Mouse (Mus musculus): ENCODE measurements around the gene Gm3500. TPM values are rescaled to one million over a fixed set of nuclear protein-coding genes. Genes with fewer than 3 reads are reported as not detected.
"Not testable (repeated sequence)": the region's sequence is repeated elsewhere in the genome, so short reads cannot be mapped to it uniquely, and the experiment has no call there.

Gm3500 gene
- total RNA-seq (2017) = not detected in 2 replicates

DNA sequence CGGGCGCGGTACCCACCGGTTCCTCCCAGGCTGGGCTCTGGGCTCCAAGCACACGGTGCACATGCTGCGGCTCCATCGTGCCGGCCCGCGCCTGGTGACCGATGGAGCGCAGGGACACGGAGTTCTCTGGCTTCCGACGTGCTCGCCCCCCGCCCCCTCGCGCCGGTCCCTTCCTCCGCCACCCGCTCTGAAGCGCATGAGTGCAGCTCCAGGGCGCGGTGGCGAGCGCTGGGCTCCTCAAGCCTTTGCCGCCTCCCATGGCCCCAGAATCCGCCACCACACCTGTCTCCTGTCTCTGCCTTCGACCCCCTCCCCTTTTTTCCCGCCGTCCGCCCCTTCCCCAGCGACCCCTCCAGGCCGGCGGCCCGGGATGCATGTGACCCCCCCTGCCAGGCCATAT, at the start of gene Gm3500:
TSS of gene Gm3500 (minus strand) at position 101 of the 400 bp plus-strand sequence.
- ATAC-seq (replicated peaks; ENCODE audit: low read depth, poor library complexity, severe bottlenecking) = not testable (repeated sequence)

DNA sequence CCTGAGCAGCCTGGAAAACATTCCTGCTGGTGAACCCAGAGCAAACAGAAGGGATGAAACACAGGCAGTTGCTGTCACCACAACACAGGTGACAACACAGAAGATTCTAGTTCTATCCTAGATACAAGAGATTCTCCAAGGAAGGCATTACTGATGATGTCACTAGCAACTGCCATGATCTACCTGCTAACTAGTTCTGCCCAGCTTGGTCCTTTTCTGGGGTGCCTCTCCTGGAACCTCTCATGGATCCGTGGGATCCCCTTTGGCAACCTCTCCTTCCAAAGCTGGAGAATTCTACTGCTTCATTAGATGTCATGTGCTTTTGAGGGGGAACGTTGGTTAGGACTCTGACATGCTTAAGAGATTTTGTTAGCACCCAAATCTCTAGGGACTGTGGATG, 54.0 kb downstream of the Gm3500 start, which contains the start of gene Gm3542:
TSS of gene Gm3542 (minus strand) at position 101 of the 400 bp plus-strand sequence.
- not testable (repeated sequence) for ATAC-seq (replicated peaks; ENCODE audit: low read depth, poor library complexity, severe bottlenecking)

Other genes starting within 250 kb of the Gm3500 start
- gene Gm3317, start 224.5 kb downstream of the Gm3500 start, total RNA-seq (2017) = 0.87 TPM in 1 of 2 replicates, not detected in the other
- gene Gm8271, start 203.3 kb downstream of the Gm3500 start, total RNA-seq (2017) = not detected in 2 replicates
- gene Gm3526, start 128.5 kb downstream of the Gm3500 start, total RNA-seq (2017) = not detected in 2 replicates
- gene Gm3542, start 54.1 kb downstream of the Gm3500 start, total RNA-seq (2017) = not detected in 2 replicates
- gene Gm3194, start 66.4 kb upstream of the Gm3500 start, total RNA-seq (2017) = 0.29 and 1.1 TPM in 2 replicates
- not detected in 2 replicates for gene Gm8246, start 88.8 kb upstream of the Gm3500 start, total RNA-seq (2017)
- gene Gm3187, start 95.2 kb upstream of the Gm3500 start, total RNA-seq (2017) = not detected in 2 replicates
- gene Gm3488, start 112.6 kb upstream of the Gm3500 start, total RNA-seq (2017) = 1.1 TPM in 1 of 2 replicates, not detected in the other
- not detected in 2 replicates for gene Gm3532, start 149.4 kb upstream of the Gm3500 start, total RNA-seq (2017)
- not detected in 2 replicates for gene Gm8265, start 244.0 kb upstream of the Gm3500 start, total RNA-seq (2017)

All from common myeloid progenitor, adult 5-6 weeks (primary cell).